Mouse (Mus musculus) brain, embryonic 14.5 days (tissue): ENCODE measurements around the gene Gtf2a2. TPM values are rescaled to one million over a fixed set of nuclear protein-coding genes. Genes with fewer than 3 reads are reported as not detected.

Experiments used
- DNase-seq: peaks from one replicate; pipeline ENCODE4 v3.0.0-alpha.2; 2011; ENCODE audit warnings: low read depth
- CTCF ChIP-seq: fragments of 200-500 bp; IDR thresholded peaks from 2 replicates; pipeline ENCODE4 v1.5.1; 2012; ENCODE audit warnings: inconsistent platforms, mild to moderate bottlenecking, moderate library complexity, borderline replicate concordance; ENCODE audit not compliant: insufficient read depth, insufficient read length; ENCODE audit errors: extremely low read depth
- POLR2A ChIP-seq: fragments of 200-500 bp; IDR thresholded peaks from 2 replicates; pipeline ENCODE4 v1.6.1; 2012; ENCODE audit warnings: mild to moderate bottlenecking, inconsistent platforms, borderline replicate concordance; ENCODE audit not compliant: poor library complexity, insufficient read depth, insufficient read length, severe bottlenecking; ENCODE audit errors: extremely low read depth
- polyA plus RNA-seq: library from polyadenylated mRNA; depleted of rRNA; stranded (reverse); fragments of >200 nt; gene quantifications from 2 replicates; pipeline ENCODE4 v1.2.3, GENCODE M21; 2012

Gtf2a2 gene
- polyA plus RNA-seq, 1 experiment, result 103 TPM

DNA sequence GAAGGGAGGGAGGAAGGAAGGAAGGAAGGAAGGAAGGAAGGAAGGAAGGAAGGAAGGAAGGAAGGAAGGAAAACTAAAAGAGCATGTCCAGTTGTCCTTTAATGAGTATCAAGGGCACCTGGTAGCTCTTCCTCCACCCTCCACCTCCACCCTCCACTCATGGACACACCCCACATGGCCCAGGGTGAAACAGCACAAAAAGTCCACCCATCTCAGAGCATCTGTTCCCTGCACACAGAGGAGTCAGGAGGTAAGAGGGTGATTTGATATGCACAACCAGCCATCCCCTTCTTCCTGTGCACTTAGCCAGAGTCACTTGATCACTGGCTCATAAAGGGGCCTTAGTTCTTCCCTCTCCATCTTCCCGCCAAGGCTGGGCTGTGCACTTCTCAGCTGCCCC is 30.6 kb downstream of the Gtf2a2 start:
- no peak for DNase-seq
- TF ChIP-seq POLR2A (no peak), CTCF (no peak)

DNA sequence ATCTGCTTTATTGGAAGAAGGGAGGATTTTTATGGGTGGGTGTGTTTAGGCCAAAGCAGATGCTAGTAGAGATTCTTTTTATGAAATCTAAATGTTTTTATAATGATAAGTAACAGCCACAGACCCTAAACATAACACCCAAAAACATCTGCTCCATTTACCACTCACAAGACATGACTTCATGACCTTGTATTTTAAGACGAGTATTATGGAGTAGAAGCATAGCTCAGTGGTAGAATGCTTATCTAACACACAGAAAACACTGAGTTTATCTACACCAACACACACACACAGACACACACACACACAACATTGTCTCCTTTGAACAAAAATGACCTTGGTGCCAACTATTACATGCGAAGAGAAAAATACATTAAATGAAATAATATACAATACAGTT is 32.5 kb downstream of the Gtf2a2 start:
- no peak for TF ChIP-seq POLR2A
- DNase-seq, result no peak

DNA sequence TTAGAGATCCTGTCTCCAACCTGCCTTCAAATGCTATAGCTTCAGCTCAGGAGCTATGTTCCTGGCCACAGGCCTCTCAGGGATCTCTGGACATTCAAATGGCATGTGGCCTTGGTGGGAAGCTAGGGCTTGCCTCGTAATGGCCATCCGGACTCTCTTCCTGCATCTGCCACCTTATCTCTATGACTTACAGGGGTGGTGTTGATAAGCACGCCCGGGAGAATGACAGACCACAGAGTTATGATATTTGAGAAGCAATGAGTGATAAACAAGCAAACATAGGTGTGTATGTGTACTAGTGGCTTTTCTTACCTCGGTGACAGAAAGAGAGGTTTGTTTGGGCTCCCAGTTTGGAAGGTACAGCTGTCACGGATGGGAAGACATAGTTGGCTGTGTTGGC is 33.9 kb downstream of the Gtf2a2 start:
- TF ChIP-seq POLR2A (no peak), CTCF (no peak)
- no peak for DNase-seq

DNA sequence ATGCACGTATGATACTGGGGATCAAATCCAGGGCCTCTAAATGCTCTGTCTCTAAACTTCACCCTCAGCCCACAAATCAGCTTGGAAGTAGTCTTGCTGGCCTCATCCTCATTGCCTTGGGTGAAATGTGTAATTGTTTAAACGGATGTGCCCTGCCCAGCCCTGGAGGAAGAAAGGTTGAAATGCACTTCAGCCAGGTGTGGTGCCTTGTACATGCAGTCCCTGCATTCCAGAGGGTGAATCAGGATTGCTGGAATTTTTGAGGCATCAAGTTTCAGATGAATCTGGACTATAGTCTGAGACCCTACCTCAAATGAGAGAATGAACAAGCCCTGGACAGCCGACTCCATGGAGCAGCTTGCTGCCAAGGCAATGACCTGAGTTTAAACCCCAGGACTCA is 35.5 kb downstream of the Gtf2a2 start:
- TF ChIP-seq CTCF (no peak), POLR2A (no peak)

DNA sequence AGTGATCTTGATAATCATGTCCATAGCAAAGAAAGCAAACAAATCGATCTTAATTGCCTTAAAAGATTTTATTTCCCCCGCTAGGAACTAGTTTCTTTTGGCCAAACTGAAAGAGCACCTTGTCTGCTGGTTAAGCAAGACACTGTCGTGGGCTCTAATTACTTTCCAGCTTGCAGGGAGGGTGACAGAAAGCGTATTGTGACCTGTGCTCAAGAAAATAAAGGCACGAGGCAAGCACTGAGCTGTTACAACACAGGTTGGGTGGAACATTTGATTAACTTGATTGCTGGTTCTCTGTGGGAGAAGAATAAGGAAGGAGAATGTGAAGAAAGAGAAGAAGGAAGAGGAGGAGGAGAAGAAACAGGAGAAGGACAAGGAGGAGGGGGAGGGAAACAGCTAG is 35.9 kb downstream of the Gtf2a2 start:
- TF ChIP-seq POLR2A, result no peak
- TF ChIP-seq CTCF, result no peak
- no peak for DNase-seq

More for the DNA sequence above, 35.5 kb downstream of the Gtf2a2 start:
- DNase-seq, result no peak

DNA sequence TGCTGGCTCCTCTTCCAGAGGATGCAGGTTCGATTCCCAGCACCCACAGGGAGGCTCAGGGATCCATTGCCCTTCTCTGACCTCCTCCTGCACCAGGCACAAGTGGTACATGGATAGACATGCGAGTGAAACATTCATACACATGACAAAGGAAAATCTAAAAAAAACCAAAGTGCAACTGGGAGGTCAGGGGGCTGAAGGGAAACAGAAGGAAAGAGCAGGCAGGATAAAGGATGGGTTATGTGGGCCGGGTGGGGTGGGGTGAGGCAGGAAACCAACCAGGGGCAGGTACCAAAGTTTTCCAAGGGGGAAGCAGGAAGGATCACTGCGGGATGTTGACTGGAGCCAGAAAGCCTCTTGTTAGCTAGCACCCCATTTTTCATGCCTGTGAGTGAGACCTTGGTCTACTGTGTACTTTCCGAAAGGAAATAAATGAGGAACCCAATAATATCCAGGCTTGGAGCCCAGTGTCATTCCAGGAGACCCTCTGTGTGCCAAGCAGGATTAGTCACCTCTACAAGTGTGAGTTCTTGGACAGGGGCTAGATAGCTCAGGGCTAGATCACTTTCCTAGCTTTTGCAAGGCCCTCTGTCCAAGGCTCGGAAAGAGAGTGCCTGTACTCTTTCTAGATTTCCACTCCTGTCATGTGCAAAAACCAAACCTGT is 36.5 kb downstream of the Gtf2a2 start:
- no peak for DNase-seq
- TF ChIP-seq CTCF, result no peak
- TF ChIP-seq POLR2A, result no peak

DNA sequence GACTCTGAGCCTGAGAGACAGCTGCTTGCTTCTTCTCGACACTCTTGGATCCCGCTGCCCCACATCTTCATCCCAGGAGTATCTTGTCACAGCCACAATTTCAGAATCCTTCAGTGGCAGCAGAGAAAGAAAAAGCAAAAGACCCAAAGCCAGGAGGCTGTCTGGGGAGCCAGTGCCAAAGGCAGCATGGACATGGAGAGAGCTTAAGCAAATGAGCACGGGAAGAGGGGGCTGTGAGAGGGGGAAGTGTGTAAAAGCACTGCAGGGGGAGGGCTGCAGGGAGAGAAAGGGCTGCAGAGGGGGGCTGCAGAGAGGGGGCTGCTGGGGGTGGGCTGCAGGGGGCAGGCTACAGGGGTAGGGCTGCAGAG is 37.0 kb downstream of the Gtf2a2 start:
- TF ChIP-seq CTCF (no peak), POLR2A (no peak)
- peak; percentile 62 for DNase-seq

DNA sequence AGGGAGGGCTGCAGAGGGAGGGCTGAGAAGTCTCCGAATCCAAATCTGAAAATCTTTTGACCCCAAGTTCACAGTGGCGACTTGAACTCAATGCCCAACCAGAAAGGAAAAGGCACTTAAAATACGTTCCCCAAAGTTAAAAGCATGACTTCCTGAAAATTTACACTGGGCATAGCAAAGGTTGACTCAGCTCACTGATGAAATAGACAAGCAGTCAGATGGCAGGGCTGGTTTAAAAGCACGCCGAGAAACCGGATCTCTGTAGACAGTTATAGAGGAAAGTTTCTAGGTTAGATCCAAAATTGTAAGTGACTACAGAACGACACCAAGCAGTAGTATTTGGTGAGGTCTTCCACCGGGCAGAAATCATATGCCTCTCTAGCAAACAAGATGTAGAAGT is 37.5 kb downstream of the Gtf2a2 start:
- TF ChIP-seq POLR2A (no peak), CTCF (no peak)
- DNase-seq, result no peak

DNA sequence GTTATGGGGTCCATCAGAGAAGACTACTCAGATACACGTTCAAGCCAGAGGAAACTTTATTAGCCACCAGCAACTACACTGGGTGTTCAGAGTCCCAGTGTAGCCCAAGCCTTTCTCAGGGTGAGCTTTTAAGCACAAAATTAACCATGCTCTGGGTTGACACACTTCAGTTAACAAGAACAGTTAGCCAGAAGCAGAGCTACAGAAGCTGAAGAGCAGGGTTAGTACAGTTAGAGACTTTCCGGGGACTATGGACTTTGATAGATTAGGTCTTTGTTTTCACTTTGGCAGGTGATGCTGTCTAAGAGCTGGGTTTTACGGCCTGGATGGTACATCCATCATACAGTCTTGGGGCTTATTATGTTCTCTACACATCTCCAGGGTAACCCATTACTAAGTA is 40.4 kb downstream of the Gtf2a2 start:
- TF ChIP-seq POLR2A (no peak), CTCF (no peak)
- DNase-seq, result no peak

DNA sequence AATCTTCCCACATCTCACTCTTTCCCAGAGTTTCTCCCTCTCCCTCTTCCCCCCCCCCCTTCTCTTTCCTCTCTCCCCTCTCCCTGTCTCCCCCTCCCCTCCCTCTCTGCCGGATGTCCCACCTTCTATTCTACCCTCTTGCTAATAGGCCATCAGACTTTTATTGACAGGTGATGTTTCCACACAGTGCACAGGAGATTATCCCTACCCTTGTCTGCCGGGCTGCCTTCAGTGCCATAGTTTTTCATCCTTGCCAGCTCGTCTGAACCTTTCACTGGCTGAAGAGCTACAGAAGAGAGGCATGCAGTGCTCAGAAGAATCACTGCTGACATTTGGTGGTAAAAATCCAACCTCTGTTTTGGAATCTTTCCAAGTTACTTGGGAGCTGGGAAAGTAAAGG is 41.1 kb downstream of the Gtf2a2 start:
- DNase-seq, result no peak
- no peak for TF ChIP-seq CTCF
- TF ChIP-seq POLR2A, result no peak

DNA sequence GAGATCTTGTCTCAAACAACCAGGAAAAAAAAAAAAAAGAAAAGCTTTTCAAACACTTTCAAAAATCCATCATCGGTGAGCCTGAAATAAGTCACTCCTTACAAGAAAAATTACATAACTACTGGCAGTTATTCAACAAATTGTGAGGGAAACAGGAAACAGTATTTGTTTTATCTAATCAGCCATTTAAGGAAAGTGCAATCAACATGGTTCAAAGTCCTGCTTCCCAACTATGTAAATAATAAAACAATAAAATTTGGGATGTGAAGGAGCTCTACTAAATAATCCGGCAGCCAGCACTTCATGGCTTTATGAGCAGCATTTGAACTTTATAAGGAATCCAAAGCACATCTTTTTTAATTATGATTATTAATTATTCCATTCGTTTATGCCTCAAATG is 49.7 kb downstream of the Gtf2a2 start:
- TF ChIP-seq CTCF, result no peak
- no peak for TF ChIP-seq POLR2A
- DNase-seq, result no peak

DNA sequence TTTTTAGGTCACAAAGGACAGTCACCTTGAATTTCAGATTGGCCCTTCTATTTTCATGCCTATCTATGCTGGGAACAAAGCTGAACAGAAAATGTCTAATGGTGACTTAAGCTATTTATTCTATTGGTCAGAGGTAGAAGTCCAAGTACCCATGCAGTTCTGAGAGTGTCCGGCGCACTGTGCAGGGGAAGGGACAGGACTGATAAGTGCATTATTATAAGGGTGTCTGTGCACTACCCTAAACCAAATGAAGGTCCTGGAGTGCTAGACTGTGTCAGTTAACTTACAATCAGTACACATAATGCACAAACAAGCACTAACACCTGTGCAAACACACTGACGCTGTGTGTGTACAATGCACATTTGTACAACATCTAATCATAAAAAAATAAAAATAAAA is 55.1 kb downstream of the Gtf2a2 start:
- DNase-seq, result no peak
- TF ChIP-seq POLR2A, result no peak
- TF ChIP-seq CTCF, result no peak
